Mouse (Mus musculus): Measurements from ENCODE around the gene Mrps22. TPM values are rescaled to one million over a fixed set of nuclear protein-coding genes. Genes with fewer than 3 reads are reported as not detected.

Mrps22 gene
- total RNA-seq (2015; ENCODE audit: low replicate concordance) (6.8 and 19.3 TPM in 2 replicates), total RNA-seq (2017; ENCODE audit: low replicate concordance) (13.5 and 17.3 TPM in 2 replicates)

- peak; percentile 93 for ATAC-seq (replicated peaks; ENCODE audit: low FRiP score, poor library complexity, severe bottlenecking)
These were observed at the start of gene Mrps22 for GRCm38 (mm10) chr9:98601156-98601836. Gene Mrps22, minus strand, starts transcription at chr9:98601660.

GRCm38 (mm10) chr9:98650547-98650946 lies 49.1 kb upstream of the Mrps22 start:
- ATAC-seq (replicated peaks; ENCODE audit: low FRiP score, poor library complexity, severe bottlenecking), result no peak

DNA sequence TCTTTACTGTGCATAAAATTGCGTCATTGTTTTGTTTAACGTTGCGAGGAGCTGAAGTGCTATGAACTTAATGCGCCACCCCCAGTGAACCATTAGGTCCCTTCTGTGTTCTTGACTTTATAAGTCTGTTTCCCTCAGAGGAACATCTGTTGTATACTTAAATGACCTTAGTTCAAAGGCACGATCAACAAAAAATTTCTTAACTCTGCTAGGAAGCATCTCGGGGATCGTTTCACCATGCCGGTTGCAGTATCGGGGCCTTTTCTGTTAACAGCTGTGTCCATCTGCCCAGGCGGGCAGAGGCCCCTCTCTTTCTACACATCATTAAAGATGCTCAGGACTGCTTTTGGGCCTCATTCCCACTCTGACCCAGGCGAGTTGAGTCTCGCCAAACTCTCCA lies 46.0 kb upstream of the Mrps22 start:
- ATAC-seq (replicated peaks; ENCODE audit: low FRiP score, poor library complexity, severe bottlenecking), result no peak

DNA sequence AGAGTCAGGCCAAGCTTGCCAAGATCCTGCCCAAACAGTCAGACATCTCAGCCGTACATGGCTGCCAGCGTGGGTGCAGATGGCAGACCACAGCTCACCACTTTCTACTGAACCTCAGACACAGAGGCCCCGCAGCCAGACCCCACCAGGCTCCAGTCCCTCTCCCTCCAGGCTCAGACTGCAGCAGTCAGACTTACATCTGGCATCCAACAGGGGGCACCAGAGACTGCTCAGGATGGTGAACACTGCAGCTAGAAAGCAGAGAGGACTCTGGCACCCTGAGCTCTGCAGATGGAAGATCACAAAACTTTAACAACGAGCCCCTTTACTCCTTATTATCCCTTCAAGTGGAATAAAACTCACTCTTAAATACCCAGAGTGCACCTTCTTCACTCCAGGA lies 44.3 kb upstream of the Mrps22 start:
- no peak for ATAC-seq (replicated peaks; ENCODE audit: low FRiP score, poor library complexity, severe bottlenecking)

- ATAC-seq (replicated peaks; ENCODE audit: low FRiP score, poor library complexity, severe bottlenecking), result no peak
These were observed 40.7 kb upstream of the Mrps22 start for GRCm38 (mm10) chr9:98642126-98642525.

- no peak for ATAC-seq (replicated peaks; ENCODE audit: low FRiP score, poor library complexity, severe bottlenecking)
These were observed 32.1 kb upstream of the Mrps22 start for GRCm38 (mm10) chr9:98633287-98634162.

GRCm38 (mm10) chr9:98628480-98628879 lies 27.0 kb upstream of the Mrps22 start:
- ATAC-seq (replicated peaks; ENCODE audit: low FRiP score, poor library complexity, severe bottlenecking), result no peak

GRCm38 (mm10) chr9:98604896-98605295 lies 3.4 kb upstream of the Mrps22 start:
- ATAC-seq (replicated peaks; ENCODE audit: low FRiP score, poor library complexity, severe bottlenecking), result no peak

GRCm38 (mm10) chr9:98601837-98602359 lies 438 bp upstream of the Mrps22 start:
- ATAC-seq (replicated peaks; ENCODE audit: low FRiP score, poor library complexity, severe bottlenecking), result no peak

DNA sequence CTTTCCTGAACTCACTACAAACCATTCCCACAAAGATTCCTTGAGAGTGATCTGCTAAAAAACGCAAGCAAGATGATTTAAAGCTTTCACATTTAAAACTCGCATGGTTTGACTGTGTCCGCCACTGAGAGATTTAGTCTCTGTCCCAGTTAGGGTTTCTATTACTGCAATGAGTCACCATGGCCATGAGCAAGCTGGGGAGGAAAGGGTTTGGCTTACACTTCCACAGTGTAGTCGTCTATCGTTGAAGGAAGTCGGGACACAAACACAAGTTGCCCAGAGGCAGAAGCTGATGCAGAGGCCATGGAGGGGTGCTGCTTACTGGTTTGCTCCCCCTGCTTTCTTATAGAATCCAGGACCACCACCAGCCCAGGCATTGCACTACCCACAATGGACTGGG lies 1.4 kb downstream of the Mrps22 start:
- ATAC-seq (replicated peaks; ENCODE audit: low FRiP score, poor library complexity, severe bottlenecking), result no peak

DNA sequence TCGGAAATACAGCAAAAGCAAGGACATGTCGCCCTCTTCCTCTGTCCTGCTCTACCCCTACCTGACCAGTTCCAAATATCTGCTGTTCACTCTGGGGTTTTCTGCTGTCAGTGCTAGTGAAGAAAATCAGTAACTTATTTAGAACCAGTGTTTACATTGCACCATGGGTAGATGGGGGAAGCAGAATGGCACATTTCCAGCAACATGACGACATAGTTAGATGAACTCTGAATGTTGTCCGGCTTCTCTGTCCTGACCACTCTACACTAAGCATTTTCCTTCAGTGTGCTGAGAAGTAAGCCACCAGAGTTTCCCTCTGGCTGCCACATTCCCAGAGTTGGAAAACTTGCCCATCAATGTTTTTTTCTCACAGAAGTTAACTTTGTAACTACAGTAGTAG lies 17.6 kb downstream of the Mrps22 start:
- ATAC-seq (replicated peaks; ENCODE audit: low FRiP score, poor library complexity, severe bottlenecking), result no peak

DNA sequence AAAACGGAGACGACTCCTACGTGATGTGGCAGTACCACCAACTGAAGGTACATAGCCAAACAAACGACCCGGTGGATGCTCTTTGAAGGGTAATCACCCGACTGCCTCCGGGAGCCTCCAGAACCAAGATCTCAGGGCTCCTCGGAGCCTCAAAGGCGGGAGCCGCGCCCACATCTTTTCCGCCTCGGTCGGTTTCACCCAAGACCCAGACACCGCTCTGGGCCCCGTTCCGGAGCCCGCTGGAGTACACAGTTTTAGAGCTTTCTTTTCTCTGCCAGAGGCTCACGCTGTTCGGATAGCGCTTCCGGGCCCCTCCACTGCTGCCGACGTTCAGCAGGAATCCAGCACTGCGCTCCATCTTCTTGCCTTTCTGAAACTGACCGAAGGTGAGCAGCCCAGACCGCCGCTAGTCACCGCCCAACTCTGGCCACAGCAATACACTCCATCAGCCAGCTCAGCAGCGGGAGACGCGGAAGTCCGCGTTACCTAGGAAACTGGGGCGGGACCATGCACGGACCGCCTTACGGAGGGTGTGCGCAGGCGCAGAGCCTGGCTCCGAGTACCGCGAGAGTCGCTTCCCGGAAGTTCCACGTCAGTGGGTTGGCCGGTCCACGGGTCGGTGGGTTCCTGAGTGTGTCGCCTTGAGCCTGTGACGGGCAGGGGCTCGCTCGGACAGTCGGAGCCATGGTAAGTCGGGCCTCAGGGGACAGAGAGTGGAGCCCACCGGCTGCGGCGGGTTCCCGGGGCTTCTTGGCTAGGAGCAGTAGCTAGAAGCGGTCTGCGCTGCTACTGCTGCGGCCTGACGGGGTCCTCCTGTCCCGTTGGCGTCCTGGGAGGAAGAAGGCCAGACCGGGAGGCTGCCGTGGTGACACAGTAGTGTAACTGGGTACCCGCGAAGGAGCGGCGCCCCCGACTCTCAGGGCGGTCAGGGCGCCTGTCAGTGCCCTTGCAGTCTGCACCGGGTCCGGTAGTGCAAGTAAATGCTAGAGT lies 38.0 kb downstream of the Mrps22 start, which contains the start of gene Copb2:
Gene Copb2 (plus strand): TSS at position 585 of the 990 bp plus-strand sequence.
- peak; percentile 97 for ATAC-seq (replicated peaks; ENCODE audit: low FRiP score, poor library complexity, severe bottlenecking)

GRCm38 (mm10) chr9:98544042-98544441 lies 57.4 kb downstream of the Mrps22 start:
- ATAC-seq (replicated peaks; ENCODE audit: low FRiP score, poor library complexity, severe bottlenecking), result no peak

Other genes starting within 250 kb of the Mrps22 start
- 2.9 TPM in 1 of 2 replicates, not detected in the other for gene Rbp1, start 178.7 kb downstream of the Mrps22 start, total RNA-seq (2015; ENCODE audit: low replicate concordance)
- 1.2 and 2.0 TPM in 2 replicates for gene Rbp1, start 178.7 kb downstream of the Mrps22 start, total RNA-seq (2017; ENCODE audit: low replicate concordance)
- not detected in 2 replicates for gene Rbp2, start 115.5 kb downstream of the Mrps22 start, total RNA-seq (2015; ENCODE audit: low replicate concordance)
- not detected in 2 replicates for gene Rbp2, start 115.5 kb downstream of the Mrps22 start, total RNA-seq (2017; ENCODE audit: low replicate concordance)
- gene Copb2, start 37.9 kb downstream of the Mrps22 start, total RNA-seq (2015; ENCODE audit: low replicate concordance), result 96.9 and 122 TPM in 2 replicates
- gene Copb2, start 37.9 kb downstream of the Mrps22 start, total RNA-seq (2017; ENCODE audit: low replicate concordance), result 58.8 and 78.7 TPM in 2 replicates
- gene Prr23a1, start 240.8 kb upstream of the Mrps22 start, total RNA-seq (2015; ENCODE audit: low replicate concordance), result not detected in 2 replicates
- gene Prr23a1, start 240.8 kb upstream of the Mrps22 start, total RNA-seq (2017; ENCODE audit: low replicate concordance), result not detected in 2 replicates